Mouse (Mus musculus): ENCODE data around the gene Gadd45gip1.

GRCm38 (mm10) chr8:84793134-84793533, 38.2 kb upstream of the Gadd45gip1 start:
- TF ChIP-seq CTCF (conservative IDR thresholded peaks at IDR 0.05; ENCODE audit: insufficient read depth, insufficient read length, low read depth, low read length) (no peak), POLR2A (IDR thresholded peaks at IDR 0.05; ENCODE audit: low read depth, low read length) (no peak)
